Mouse (Mus musculus) gastrocnemius, adult 18-20 months (tissue): Measurements from ENCODE around the gene Msh3. TPM values are rescaled to one million over a fixed set of nuclear protein-coding genes. Genes with fewer than 3 reads are reported as not detected.
"Not testable (repeated sequence)": the region's sequence is repeated elsewhere in the genome, so short reads cannot be mapped to it uniquely, and the experiment has no call there.

Experiments used
- DNase-seq: peaks from one replicate; pipeline ENCODE4 v3.0.0; 2021; ENCODE audit warnings: low spot score
- total RNA-seq, 2 experiments: library from RNA; stranded (reverse); gene quantifications; 2 replicates each; pipeline ENCODE4 v1.2.3; 2021

The Msh3 gene
- total RNA-seq, 2 experiments from 2014 or later, result 9.4 to 10.7 TPM

DNA sequence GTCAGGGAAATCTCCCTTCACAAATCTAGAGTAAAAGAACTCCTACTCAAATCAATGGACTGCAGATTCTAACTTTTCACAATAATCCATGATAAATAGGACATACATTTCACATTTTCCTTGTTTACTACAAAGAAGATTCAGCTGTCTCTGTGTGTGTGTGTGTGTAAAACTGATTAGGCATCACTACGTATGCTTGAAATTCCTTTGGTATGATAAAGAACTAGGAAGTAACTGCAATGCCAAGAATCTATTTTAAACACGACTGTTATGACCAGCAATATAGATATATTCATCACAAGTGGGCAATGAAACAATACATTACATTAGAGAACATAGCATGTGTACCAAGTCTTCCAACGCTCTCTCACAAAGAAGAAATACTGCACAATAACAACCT lies 99.3 kb downstream of the Msh3 start:
- DNase-seq, result no peak

DNA sequence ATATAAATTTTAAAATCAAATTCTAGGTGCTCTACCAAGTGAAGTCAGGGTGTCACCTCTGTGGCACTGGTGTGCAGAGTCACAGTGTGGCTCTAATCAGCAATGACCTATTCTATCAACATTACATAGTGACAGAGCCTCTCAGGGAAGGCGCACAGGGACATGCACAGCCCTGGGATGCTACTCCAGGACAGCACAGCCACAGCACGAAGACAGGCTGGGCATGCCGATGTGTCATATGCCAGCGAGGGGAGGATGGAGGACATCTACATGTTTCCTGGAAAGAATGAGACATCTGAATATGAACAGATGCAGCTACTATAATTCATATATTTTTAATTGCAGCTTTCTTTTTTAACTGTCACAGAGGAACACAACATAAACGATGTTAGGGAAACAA lies 101.0 kb downstream of the Msh3 start:
- no peak for DNase-seq

DNA sequence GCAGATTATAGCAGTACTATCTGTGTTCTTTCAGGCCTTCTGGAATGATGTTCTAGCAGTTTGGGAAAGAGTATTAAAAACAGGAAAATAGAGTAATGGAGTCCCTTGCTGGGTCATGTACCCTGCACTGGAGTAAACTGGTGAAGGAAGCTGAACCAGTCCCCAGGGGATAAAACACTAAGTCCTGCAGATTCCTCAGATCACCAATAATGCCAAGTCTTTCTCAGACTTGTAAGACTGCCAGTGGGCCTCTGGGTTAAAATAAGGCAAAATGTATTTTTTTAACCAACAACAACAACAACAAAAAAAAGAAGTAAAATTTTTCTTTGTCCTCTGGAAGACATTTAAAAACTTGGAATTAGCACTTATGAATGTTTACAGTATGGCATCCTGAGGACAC lies 102.5 kb downstream of the Msh3 start:
- DNase-seq, result no peak

DNA sequence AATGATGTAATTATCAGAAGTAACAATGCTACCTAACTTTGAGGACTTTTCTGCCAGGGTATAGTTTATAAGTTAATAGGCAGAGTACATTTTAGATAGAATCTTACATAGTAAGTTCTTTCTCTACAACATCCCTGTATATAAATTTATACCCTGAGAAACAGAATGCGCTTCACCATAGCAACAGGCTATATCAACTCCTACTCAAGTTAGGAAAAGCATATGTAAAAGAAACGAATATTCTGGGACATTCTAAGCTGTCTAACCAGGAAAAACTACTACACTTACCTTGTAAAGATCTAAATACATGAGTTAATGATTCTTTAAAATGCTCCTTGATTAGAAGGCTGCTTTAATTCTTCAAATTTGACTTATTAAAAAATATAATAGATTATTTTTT lies 107.2 kb downstream of the Msh3 start:
- DNase-seq, result no peak

DNA sequence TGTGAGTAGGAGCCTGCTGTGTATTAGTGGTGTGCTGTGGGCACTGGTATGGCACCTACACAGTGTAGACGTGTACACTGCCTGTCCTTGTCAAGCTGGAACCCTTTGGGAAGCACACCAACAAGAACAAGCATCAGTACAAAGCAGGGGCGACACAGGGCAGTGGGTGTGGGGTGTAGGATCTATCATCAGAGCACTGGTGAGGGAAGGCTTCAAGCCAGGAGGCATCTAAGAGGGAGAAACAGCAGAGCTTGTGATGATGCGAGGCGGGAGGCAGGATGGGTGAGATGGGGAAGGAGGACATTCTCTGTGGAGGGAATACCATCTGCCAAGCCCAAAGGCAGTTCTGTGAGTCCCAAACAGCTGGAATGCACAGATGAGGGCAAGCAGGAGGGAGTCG lies 107.8 kb downstream of the Msh3 start:
- no peak for DNase-seq

DNA sequence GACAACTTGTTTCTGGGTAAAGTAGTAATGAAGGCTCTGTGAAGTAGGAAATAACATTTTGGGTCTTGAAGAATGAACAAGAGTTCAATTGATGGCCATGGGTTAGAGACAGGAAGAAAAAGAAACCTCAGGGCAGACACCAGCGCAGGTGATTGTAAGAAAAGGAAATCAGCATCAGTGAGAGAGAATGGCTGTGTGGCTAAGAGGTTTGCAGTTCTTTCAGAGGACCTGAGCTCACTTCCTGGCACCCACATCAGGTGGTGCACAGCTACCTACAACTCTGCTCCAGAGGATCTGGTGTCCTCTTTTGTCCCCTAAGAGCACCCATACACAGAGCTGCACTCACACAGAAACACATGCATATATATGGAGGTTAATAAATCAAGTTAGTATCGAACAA lies 110.1 kb downstream of the Msh3 start:
- DNase-seq, result no peak

DNA sequence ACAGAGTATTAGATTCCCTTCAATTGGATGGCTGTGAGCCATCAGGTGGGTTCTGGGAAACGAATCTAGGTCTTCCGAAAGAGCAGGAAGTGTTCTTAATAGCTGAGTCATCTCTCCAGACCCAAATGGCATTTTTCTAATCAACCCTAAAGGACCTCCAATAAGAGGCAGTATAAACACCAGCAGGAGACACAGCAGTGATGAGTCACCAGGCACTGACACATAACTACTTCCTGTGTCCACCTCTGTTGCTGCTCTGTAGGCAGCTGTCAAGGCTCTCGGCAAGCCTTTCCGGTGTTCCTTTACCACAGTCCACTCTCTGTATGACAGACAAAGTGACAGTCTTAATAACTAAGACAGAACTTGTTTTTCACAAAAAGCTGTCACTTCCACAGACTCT lies 113.4 kb downstream of the Msh3 start:
- no peak for DNase-seq

DNA sequence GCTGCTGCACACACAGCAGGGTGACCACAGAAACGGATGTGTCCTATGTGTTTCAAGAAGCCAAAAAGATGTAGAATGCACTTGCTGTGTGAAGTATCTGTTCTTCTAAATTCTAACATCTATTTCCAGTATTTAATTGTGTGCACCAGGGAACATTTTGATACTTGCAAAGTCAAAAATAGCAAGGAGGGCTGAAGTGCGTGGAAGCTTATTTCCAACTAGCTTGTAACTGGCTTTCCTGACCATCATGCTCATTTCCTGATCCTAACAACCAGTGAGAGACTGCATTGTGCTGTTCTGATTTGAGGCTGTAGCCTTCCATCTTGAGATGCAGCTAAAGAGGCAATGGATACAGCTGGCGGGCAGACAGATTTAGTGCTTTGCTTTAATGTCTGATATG lies 116.9 kb downstream of the Msh3 start:
- DNase-seq, result no peak

DNA sequence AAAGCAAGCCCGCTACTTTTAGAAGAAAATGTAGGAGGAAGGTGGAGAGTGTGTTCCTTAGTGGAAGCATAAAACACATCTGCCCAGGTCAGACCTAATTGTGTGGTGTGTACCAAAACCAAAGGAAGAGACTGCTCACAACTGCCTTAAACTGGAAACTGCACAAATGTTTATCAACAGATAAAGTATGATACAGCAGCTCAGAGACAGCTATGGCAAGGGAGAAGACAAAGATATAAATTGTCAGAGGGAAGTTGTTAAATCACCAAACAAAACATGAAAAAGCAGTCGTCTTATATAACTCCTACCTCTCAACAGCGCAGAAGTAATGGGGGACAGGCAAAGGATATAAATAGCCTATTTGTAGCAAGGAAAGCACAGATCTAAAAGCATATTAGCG lies 117.8 kb downstream of the Msh3 start:
- no peak for DNase-seq

DNA sequence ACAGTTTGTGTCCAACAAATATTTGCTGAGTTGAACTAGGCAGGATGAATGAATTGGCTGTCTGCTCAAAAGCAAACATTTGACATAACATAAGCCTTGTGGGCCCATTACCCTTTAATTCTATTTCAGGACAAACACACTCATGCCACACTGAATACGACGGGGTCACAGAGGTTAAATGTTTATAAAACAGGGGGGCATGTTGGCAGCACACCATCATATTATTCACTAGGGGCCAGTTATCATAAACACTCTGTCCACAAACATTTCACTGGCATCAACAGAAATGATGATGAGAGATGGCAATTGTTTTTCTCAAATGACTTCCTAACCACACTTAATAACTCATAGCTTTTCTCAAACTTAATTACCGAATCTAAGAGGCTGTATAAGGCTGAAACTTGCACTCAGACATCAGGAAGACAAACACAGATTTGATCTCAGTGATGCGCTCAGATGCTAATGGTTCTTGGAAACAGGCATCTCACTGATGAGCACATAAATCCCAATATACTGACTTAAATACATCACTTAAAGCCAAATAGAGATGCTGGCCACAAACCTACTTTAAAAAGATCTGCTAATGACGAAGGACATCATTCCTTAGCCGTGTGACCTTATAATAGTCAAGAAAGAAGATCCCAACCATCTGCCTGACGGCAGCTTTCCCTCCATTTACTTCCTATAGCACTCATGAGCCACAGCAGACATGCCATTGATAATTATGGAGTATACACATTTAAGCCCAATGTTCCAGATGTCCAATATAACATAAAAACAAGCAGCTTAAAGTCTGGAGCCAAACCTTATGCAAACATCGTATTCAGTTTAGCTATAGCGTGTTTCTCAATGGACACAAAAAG lies 122.5 kb downstream of the Msh3 start:
- no peak for DNase-seq

DNA sequence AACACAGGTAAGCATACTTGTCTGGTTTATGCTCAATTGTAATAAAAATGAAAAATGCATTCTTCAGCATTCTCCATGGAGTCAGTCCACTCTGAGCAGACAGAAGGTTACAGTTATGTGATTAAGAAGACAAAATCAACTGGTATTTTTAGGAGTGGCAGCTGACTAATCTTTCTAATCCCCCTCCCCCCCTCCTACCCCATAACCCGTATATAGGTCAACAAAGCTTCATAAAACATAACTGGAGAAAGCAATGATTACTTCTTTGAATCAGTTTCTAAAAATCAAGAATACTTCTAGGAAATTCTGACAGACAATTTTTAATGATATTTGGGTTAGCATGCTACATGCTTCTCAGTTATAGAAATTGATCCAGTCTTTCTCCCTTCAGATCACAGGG lies 126.8 kb downstream of the Msh3 start:
- no peak for DNase-seq

DNA sequence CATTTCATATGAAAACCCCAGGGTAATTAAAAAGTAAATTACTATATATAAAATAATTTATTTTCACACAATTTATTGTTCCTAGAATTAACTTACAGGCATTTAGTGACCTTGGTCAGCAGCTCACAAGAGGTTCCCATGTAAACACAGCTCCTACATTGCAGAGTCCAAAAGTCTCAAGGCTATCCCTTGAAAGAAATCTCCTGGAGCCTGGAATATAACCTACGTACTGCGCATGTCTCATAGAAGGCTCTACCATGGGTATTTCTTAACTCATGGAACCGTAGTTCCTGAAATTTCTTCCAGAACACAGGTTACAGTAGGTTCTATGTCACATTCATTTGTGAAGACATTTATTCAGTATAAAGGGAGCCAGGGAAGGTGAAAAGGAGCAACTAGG lies 131.2 kb downstream of the Msh3 start:
- DNase-seq, result no peak

DNA sequence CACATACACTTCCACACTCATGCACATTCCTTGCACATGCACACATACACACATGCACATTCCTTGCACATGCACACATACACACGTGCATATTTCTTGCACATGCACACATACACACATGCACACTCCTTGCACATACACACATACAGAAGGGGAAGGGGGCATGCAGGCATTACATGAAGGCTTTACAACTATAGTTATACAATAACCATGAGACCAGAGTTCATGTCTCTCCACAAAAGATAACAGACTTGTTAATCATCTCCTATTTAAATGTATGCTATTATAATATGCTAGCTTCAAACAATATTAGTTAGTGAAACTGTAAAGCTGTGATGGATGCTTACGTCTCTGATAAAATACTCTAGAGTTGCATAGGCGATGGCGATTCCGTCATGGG lies 132.0 kb downstream of the Msh3 start:
- no peak for DNase-seq

DNA sequence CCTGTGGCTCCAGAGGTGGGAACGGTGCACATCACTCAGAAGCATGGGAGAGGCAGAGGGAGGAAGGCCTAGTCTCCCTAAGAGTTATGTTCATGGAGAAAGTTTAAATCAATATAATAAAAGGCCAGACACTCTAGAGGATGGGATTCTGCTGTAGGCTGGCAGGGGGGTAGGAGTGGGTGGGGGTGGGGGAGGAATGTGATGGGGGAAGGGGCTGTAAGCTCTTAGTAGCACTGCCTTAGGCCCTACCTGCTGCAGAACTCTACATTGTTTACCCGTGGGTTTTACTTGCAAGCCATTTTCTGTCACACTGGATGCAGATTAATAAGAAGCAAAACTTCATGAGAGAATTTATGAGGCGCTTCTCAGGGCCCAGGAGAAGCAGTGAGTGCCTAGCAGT lies 135.0 kb downstream of the Msh3 start:
- no peak for DNase-seq

DNA sequence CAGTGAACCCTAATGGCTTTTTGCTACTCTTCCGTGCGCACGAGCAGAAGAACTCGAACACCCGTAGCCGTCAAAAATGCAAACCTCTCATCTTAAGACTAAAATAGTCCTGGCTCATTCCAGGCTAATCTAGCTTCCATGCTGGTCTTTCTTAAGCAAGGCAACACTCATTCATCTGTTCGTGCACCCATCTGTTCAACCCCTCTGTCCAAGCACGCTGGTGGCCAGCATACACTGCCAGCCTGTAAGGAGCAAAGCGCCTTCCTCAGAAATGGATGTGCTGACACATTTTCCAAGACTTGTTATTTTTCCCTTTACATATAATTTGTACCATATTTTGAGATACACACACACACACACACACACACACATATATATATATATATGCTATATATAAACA lies 137.6 kb downstream of the Msh3 start:
- DNase-seq, result no peak

DNA sequence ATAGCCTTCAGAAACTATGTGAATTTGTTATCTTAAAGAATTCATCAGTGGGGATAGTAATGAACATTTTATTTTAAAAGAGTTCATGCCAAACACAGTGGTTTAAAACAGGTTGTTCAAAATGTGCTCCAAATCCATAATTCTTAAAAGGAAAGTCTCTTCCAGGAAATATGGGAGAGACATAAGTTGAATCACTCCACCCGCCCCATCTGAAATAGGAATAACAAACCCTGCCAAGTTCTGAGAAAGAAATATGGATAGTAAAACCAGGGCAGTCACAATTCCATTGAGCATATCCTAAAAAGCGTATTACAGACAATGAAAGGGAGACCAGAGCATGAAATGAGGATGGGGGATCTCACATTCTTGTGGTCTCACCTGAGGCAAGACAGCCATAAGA lies 157.9 kb downstream of the Msh3 start:
- no peak for DNase-seq

DNA sequence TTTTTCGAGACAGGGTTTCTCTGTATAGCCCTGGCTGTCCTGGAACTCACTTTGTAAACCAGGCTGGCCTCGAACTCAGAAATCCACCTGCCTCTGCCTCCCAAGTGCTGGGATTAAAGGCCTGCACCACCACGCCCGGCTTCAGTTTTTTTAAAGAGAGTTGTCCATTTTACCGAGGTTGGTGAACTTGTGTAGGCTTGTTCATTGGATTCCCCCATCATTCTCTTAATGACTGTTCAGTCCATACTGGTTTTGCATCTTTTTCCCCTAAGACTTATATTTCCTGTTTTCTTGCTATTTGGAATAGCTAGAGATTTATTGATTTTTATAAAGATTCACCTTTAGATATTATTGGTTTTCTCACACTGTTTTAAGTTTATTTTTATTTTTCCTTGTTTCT lies 161.0 kb downstream of the Msh3 start:
- not testable (repeated sequence) for DNase-seq

DNA sequence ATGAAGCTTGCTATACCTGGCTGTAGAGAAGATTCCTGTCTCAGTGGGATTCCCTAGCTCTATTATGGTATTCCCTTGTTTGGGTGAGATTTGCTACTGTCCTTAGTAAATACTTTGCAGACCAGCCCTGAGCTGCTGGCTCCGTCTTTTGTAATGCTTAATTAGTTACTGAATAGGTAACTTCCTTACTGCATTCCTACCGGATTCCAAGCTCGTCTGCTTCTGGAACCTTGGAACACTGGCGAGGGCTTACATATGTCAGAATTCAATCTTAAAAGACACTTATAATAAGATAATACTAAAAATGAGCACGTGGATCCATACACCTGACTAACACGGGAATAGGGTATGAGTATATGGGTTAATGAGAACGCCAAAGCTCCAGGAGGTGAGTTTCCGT lies 182.1 kb downstream of the Msh3 start:
- not testable (repeated sequence) for DNase-seq

Other genes starting within 250 kb of the Msh3 start
- 1 to 10 TPM; 4.0 to 5.3 TPM for gene Rasgrf2, start 223.3 kb downstream of the Msh3 start, total RNA-seq
- gene Gm20379, start 49.0 kb downstream of the Msh3 start, total RNA-seq, result not detected
- gene Dhfr, start 277 bp downstream of the Msh3 start, total RNA-seq, result under 1 TPM; 0.68 to 0.71 TPM
- not detected for gene Ankrd34b, start 70.9 kb upstream of the Msh3 start, total RNA-seq
- 1 to 10 TPM; 1.8 to 2.5 TPM for gene Fam151b, start 129.0 kb upstream of the Msh3 start, total RNA-seq
- gene Zfyve16, start 175.9 kb upstream of the Msh3 start, total RNA-seq, result 1 to 10 TPM; 6.3 to 8.0 TPM
- gene Spz1, start 221.2 kb upstream of the Msh3 start, total RNA-seq, result not detected